Mouse (Mus musculus) inflammation-experienced regulatory T-cells, adult 6 months (primary cell): Measurements from ENCODE around the gene Stard9. TPM values are rescaled to one million over a fixed set of nuclear protein-coding genes. Genes with fewer than 3 reads are reported as not detected.
A peak's percentile ranks its signal among the peaks of the same experiment; 100 is the strongest.

Experiments used
- ATAC-seq: one replicate; pipeline ENCODE4 v1.8.0; 2017
- polyA plus RNA-seq, 3 experiments: library from polyadenylated mRNA; unstranded; fragments of 100-300 nt; shearing (Covaris generic); gene quantifications; one replicate each; pipeline ENCODE4 v1.2.1; 2017

Stard9 gene
- polyA plus RNA-seq: 1 to 10 TPM in 1 of 3 experiments, under 1 TPM in 2; 0.44 to 1.2 (median 0.78) TPM

GRCm38 (mm10) chr2:120628886-120629735 is at the start of gene Stard9:
Gene Stard9, plus strand, starts transcription at chr2:120629121.
- peak; percentile 100 for ATAC-seq

GRCm38 (mm10) chr2:120589759-120590158 is 39.2 kb upstream of the Stard9 start:
- ATAC-seq: no peak

- ATAC-seq: no peak
Observed at GRCm38 (mm10) chr2:120592227-120592626, 36.7 kb upstream of the Stard9 start.

GRCm38 (mm10) chr2:120597734-120598133 is 31.2 kb upstream of the Stard9 start:
- ATAC-seq: no peak

GRCm38 (mm10) chr2:120599506-120599905 is 29.4 kb upstream of the Stard9 start:
- no peak for ATAC-seq

GRCm38 (mm10) chr2:120606021-120606690 is 22.8 kb upstream of the Stard9 start:
- no peak for ATAC-seq

- peak; percentile 95 for ATAC-seq
Observed at GRCm38 (mm10) chr2:120608830-120609723, 19.8 kb upstream of the Stard9 start, which contains the start of the genes Haus2 and Lrrc57. Gene Haus2, plus strand, starts transcription at chr2:120609383. Gene Lrrc57, minus strand, starts transcription at chr2:120609520.

- no peak for ATAC-seq
Observed at GRCm38 (mm10) chr2:120616279-120617163, 12.4 kb upstream of the Stard9 start.

GRCm38 (mm10) chr2:120619538-120619937 is 9.4 kb upstream of the Stard9 start:
- no peak for ATAC-seq

- no peak for ATAC-seq
Observed at GRCm38 (mm10) chr2:120622920-120623319, 6.0 kb upstream of the Stard9 start.

GRCm38 (mm10) chr2:120628076-120628865 is 650 bp upstream of the Stard9 start:
- ATAC-seq: no peak

GRCm38 (mm10) chr2:120630246-120630645 is 1.3 kb downstream of the Stard9 start:
- no peak for ATAC-seq

- no peak for ATAC-seq
Observed at GRCm38 (mm10) chr2:120630655-120631054, 1.7 kb downstream of the Stard9 start.

GRCm38 (mm10) chr2:120631521-120631920 is 2.6 kb downstream of the Stard9 start:
- no peak for ATAC-seq

- no peak for ATAC-seq
Observed at GRCm38 (mm10) chr2:120631957-120632356, 3.0 kb downstream of the Stard9 start.

GRCm38 (mm10) chr2:120640835-120641234 is 11.9 kb downstream of the Stard9 start:
- ATAC-seq: no peak

- ATAC-seq: no peak
Observed at GRCm38 (mm10) chr2:120643836-120644235, 14.9 kb downstream of the Stard9 start.

GRCm38 (mm10) chr2:120646777-120647176 is 17.9 kb downstream of the Stard9 start:
- no peak for ATAC-seq

GRCm38 (mm10) chr2:120652256-120652924 is 23.5 kb downstream of the Stard9 start:
- ATAC-seq: no peak

GRCm38 (mm10) chr2:120652925-120653284 is 24.0 kb downstream of the Stard9 start:
- no peak for ATAC-seq
